Mouse (Mus musculus) kidney, postnatal 36 days (tissue): ENCODE measurements around the gene Arpp21.
A peak's percentile ranks its signal among the peaks of the same experiment; 100 is the strongest.

Experiments
- DNase-seq, 2 experiments: peaks; one replicate each; pipeline ENCODE4 v3.0.0; 2021 to 2022; ENCODE audit warnings: mixed read lengths in 2 of 2

The Arpp21 gene

DNA sequence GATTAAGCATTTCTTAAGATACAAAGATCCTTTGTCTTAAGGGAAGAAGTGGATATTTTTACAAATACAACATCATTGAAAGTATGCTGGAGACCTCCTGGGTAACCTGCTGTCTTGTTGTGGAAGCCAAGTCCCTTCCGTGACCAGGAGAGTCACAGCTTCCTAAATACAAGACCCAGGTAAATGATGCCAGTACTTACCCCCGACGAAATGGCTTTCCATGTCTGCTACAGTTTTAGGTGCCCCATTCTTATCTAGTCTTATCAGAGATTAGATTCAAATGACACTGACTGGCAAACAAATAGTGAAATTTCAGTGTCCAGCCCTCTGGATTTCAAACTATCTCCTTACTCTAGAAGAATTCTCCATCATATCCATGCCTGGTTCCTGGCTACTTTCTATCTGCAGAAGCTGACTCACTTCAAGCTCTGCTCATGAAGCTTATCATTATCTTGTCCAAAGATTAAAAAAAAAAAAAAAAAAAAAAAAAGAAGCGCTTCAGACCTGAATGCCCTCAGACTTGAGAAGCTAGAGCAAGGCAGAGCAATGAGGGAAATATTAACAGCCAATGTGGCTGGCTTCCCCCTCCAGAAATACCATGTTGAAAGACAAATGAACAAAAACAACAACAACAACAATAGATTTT is 4.9 kb downstream of the Arpp21 start:
- no peak for DNase-seq

DNA sequence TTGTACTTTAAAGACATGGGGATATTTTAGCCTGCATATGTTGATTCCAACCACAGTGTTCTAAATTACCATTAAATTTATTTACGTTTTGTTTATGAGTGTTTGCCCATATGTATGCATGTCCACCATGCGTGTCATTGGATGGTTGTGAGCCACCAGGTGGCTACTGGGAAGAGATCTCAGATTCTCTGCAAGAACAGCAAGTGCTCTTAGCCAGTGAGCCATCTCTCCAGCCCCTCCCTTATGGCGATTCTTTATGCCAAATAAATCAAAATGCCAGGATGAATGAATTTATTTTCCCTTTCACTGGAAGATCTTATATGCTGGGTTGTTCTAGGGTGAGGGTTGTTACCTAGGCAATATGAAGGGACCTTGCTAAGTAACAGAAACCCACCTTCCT is 7.3 kb downstream of the Arpp21 start:
- no peak for DNase-seq

DNA sequence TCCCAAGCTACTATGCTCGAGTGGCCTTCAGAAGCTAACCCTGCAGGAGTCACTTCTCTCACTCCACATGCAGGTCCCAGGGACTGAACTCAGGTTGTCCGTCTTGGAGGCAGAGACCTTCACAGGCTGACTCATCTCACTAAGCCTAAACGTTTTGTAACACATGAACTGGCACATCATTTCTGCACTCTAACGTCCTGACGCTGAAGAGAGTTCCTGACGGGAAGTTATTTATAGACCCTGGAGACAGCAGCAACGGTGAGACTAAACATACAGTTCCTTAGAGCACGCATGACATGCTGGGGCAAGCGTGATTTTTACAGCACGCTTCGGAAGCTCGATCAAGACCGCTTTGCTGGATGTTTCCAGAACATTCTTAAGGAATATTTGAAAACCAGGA is 8.6 kb downstream of the Arpp21 start:
- DNase-seq, result no peak

DNA sequence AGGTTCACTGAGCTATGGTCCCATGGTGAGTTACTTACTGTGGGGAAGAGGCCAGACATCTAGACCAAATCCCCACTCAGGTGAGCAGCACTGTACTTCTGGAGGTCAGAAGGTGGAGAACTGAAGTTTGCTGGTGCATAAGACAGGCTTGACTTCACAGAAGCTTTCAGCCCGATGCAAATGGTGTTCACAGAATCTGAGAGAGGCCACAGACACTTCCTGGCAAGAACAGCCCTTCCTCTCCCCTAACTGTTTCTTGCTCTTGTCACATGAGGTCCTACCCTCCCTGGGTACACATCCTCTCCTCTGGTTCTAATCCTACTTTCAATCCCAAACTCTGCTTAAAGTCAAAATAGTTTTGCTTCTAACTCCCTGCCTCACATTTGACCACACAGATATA is 9.2 kb downstream of the Arpp21 start:
- DNase-seq, result no peak

DNA sequence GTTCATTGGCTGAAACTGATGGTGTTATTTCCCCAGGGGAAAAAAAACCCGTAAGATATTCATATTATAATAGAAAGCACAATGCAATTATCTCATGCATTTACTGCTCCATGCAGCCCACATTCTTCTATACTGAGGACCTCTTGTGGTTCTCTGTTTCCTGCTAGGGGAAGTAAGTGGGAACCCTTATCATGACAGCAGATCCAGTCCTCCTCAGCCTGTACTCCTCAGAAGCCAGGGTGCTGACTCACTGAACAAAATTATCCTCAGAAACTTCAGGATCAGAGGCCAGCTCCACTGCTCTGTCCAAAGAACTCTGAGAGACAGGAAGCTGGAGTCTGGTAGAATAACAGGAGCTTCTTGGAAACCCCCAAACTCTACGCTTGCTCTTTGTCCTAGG is 10.7 kb downstream of the Arpp21 start:
- DNase-seq, result no peak

DNA sequence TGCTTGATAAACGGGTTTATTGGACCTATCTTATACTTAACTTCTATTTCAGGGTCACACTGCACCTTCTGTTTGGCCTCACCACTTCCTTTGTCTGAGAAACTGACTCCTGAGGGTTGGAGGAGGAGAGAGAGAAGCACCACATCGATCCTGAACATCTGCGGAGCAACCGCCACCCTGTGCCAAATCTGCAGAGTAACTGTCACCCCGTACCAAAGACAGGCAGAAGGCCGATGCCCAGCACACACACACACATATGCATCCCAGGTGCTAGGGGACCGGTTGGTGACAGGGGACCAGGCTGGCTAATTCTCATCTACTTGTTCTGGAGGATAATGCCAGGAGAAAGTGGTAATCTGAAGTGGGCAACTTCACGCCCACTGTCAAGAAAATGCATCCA is 16.4 kb downstream of the Arpp21 start:
- no peak for DNase-seq

DNA sequence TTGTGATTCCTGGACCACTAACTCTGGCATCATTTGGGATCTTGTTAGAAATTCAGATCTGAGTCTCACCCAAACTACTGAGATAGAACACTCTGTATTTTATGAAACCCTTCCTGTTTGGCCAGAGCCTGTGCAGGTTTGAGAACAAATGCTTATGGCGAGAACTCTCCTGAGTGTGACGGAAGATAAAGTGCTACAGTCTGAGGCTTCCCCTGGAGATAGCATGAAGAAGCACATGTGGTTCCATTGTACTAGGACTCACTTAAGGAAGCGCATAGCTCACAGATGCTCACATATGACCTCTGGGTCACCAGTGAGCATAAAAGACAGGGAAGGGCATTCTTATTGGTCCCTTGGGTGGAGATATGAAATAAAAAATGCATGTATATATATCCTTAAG is 17.5 kb downstream of the Arpp21 start:
- no peak for DNase-seq

DNA sequence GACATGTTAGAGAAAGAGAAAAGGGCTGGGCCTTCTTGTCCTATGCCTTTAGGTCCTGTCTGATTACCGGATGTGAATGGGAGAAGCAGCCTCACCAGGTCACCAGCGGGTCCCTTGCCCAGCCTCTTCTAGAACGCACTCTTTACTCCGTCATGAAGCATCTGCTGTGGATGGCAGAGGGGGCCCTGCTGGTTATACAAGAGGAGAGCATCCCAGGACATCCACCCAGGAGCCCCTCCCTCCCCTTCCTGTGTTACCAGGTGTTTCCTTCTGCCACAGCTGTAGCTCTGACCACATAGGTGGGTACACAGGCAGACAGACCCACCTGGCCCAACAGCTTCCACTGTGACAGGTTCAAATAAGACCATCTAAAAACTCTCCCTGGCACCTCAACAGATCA is 18.6 kb downstream of the Arpp21 start:
- no peak for DNase-seq

DNA sequence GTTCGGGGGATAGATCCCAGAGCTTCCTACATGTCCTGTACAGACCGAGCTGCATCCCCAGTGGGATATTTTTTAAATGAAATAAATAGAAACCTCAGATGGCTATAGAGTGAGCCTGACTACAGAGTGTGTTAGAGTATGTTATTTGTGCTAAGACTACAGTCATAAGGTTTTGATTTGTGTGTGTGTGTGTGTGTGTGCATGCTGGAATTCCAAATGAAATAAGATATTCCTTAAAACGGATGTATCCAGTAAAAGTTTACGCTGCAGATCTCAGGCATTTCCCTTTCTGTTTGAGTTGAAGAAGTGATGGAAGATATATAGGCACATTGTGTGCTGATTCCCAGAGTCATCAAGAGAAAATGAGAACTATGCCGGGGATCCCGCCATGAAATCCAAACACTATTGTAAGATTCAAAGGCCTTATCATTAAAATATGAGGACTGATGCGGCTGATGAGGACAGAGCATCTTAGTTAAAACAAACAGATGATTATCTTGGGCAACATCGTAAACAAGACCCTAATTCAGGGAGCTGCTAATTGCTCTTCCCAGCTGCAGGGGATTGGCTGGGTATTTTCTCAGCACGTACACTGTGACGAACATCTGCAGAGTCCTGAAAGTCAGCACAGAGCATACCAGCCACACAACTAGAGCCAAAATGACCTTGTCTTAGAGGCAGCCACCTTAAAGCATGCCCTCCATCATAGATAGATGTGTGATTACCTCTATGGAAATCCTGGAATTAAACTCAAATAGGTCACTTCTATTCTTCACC is 20.5 kb downstream of the Arpp21 start:
- no peak for DNase-seq

DNA sequence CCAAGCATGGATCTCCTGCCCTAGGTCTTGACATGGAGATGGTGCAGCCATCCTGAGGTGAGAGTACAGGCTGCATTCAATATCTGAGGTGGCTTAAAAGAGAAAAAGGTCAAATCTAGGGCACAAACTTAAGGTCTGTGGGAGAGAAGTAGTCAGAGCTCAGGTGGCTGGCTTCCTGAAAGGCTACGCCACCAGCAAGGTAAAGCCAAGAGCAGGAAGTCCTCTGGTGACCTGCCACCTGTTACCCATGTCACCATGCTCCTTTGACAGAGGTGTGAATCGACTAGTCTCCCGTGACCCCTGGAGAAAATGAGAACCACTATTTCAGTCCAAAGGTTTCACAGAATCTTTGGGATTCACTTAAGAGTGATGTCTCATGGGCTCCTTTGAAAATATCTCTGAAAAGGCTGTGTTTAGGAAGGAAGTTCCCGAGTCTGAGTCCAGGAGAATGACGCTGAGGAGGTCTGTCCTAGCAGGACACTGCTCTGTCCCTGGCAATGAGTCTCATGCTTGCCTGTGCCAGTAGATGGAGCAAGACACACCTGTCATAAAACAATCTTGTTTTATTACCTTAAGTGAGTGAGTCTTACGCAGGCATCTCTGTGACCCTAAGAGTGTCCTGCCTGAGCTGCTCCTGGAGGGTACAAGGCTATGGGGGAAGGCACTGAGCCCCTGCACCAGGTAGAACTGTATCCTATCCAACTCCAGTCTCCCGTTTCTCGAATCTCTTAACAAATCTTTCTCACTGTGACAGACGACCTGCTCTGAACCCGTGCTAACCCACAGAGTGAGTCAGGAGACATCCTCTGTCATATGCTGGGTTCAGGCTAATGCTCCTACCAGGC is 22.1 kb downstream of the Arpp21 start:
- DNase-seq, result peak; percentile 3 to 22

DNA sequence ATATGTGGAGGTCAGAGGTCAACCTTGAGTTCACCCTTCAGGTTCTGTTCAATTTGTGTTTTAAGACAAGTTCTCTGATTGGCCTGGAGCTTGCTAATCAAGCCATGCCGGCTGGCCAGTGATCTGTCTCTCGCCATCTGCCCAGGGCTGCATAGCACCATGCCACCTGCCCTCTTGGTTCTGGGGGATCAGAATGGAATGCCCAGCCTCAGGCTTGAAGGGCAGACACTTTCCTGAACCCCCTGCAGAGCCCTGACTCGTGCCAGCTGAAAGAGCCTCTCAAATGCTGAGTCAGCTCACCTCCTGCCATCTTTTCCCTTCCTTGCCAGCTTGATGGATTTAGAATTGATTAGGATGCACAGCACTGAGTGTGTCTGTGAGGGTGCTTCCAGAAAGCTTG is 25.9 kb downstream of the Arpp21 start:
- DNase-seq, result no peak

DNA sequence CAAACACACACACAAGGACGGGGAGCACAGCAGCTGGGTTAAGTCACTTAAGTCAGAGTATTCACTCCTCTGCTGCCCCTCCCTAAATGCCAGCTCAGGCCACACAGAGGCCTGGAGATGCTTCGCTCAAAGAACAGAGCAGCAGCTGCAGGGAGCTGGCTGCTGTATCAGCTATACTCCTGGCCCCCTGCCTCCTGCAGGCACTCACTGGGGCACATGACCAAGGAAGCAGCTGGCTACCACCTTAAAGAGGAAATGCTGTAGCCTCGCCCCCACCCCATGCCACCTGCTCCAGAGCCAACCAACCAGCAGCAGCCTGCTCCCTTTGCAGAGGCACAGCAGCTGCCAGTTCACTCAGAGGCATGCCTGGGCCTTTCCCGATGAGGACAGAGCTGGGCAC is 28.0 kb downstream of the Arpp21 start:
- no peak for DNase-seq

DNA sequence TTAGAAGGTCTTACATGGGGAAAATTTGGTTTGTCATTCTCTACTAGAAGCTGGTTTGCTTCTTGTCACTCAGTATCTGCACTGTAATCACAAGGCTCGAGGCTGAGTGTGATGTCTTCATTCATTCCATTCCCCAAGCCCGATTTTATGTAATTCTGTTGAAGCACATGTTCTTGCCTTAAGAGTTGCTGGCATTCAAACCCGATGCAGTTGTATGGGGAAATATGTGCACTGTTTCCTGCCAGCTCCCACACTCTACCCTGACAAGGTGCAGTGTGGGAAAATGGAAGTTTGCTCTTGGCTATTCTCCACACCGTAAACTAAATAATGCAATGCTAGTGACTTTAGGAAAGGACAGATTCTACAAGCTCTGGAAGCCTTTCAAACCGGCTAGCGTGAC is 37.4 kb downstream of the Arpp21 start:
- DNase-seq, result no peak

DNA sequence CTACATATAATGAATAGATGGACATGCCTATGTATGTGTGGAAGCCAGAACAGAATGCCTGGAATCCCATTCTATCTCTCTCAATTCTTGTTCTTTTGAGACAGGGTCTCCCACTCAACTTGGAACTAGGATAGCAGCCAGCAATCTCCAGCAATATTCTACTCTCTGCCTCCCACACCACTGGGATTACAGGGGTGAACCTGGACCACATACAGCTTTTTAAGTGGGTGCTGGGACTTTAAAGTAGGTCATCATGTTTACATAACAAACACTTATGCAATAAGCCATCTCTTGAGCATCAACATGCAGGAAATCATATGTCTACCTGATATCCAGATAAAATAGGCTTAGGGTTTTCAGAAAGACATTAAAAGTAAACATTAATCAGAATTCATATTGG is 41.7 kb downstream of the Arpp21 start:
- DNase-seq, result no peak

DNA sequence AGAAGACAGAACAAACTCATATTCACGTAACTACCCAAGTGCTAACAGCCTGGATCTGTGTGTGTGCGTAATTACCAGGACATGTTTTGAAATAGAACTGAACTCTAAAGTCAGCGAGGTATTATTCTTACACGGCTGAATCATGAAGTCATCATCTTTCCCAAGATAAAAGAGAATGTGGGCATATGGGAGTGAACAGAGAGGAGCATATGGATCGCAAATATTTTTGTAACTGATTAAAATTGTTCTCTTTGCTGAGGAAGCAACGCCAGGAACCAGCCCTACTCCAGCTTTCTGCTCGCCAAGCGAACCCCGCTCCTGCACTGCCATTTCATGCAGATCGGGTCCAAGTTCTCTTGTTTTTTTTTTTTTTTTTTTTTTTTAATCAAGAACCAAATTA is 46.3 kb downstream of the Arpp21 start:
- DNase-seq, result no peak

DNA sequence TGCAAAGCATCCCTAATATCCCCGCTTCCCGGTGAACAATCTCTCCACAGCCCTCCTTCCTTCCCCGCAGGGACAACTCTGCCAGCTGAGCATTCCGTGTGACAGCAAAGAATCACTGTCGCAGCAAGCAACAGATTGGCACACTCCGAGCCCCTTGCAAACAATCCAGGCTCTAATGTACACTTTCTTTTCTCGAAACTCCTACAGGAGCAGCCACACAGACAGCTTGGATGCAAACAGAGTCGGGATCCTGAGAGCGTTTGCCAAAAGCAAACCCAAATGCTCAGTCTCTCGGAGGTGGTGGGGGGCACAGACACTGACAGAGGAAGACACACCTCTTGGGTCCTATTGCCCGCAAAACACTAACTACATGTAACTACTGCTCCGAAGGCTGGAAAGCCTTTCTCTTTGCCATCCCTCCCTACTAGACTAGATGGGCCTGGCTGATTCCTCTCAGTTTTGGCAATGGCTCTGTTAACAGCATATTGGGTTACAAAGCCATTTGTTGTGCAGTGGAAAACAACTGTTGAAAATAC is 47.3 kb downstream of the Arpp21 start:
- DNase-seq, result no peak

DNA sequence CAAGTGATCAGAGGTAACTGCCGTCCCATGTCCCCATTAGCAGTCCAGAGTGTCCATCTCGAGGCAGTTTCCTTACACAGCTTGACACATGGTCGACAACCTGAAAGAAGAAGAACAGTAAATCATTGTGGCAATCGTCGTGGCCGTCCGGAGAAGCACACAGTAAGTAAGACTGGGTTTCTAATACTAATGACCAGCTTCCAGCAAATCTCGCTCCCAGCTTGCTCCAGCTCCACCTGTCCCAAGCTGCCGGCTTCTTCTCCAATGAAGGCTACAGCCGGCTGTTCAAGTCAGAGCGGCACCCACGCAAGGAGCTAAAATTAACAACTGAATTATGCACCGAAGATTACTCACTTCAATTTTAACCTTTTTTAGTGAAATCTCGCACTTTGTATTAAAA is 48.1 kb downstream of the Arpp21 start:
- no peak for DNase-seq

DNA sequence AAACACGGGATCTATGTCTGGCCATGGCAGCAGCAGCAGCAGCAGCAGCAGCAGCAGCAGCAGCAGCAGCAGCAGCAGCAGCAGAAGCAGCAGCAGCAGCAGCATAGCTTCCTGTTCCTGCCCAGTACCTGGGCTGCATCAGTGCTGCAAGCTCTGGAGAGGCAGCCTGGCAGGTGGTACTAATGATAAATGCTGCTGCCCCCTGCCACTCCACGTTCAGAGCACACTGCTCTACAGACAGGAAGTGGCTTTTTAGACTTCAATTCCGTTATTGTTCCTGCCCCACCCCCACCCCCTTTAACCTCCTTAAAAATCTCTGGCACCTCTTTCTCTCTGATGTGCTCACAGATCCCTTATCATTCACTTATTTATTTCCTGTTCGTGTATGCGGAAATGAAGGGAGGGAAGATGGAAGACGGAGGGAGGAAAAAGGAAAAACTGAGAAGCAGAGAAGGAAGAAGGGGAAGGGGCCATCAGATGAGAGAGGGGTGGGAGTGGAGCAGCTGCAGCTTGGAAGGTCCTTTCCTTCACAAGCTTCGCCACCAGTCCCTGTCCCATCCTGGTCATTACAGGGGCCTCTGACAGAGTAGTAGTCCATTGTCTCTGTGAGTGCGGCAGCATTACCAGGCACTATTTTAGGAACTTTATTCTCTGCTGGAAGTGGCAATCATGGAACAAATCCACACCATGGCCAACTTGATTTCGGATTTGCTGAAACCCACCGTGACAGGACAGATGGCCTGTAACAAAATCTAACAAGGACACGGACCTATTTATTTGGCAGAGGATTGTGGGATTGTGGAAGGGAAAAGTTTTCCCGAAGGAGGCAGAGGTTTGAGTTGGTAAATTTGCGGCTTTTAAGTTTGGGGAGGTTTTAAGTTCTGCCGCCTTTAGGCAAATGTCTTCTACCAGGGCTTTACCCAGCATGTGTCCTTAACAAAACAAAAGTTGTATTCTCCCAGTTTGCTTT is 49.1 kb downstream of the Arpp21 start:
- no peak for DNase-seq

DNA sequence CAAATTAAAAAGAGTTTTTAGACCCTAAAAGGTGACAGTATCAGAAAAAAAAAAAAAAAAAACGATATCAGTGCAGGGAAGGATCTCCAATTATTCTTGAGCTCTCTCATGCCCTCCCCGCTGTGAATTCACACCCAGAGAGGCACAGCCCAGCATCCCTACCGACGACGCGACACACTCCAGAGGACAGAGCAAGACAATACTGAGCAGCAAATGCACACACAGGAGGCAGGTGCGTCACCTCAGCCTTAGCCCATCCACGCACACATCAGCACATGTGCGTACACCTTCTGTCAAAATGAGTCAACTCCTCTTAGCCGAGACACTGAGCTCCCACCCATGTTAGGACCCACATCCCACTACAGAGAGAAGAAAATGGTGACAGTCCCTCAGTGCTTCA is 50.0 kb downstream of the Arpp21 start:
- DNase-seq, result no peak

DNA sequence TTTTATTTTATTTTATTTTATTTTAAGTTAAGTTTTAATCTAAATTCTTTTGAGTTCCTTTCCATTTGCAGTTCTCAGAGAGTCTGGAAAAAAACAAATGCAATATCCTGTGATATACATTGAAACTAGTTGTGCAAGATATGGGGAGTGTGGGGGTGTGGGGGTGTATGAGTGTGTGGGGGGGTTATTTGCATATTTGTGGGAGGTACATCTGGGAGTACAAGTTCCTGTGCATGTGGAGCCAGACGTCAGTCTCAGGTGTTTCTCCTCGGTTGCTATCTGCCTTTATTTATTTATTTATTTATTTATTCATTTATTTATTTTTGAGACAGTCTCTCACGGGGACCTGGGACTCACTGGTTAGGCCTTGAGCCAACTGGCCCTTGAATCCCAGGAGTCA is 53.0 kb downstream of the Arpp21 start:
- DNase-seq, result no peak

DNA sequence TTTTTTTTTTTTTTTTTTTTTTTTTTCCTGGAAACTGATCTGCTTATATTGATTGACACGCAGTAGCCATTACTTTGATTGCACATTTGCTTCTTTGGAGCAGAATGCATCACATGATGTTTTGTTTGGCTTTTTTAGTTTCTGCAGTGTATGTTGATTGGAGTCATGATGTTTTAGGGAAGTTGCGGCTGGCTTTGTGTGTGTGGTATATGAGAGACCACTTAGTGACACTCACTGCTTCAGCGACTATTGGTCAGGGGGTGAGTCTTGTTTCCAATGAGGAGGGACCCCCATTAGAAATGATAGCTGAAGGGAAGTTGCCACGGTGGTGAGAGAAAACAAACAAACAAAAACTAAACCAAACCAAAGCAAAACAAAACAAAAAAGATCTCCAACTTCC is 55.7 kb downstream of the Arpp21 start:
- DNase-seq, result no peak

DNA sequence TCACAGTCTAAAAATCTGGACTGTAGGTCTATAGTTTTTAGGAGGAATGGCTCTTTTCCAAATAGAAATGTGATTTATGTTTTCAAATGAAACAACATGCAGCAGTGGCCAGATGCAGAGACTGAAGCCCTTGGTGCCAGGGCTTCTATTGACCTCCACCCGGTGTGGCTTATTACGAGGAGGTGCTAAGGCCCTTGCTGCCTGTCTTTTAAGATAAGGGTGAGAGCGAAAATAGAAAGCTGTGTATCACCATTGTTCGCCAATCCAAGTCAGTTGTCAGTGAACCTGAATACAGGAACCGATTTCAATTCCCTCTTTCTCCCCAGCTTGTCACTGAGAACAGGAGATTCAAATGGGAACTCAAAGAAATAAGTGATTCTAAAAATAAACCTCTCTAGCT is 57.3 kb downstream of the Arpp21 start:
- no peak for DNase-seq
